Mouse (Mus musculus) hindbrain, embryonic 16.5 days (tissue): ENCODE results near the gene 2700049A03Rik. TPM values are rescaled to one million over a fixed set of nuclear protein-coding genes. Genes with fewer than 3 reads are reported as not detected.
A peak's percentile ranks its signal among the peaks of the same experiment; 100 is the strongest.

Experiments
- ATAC-seq: fragments of 200-750 bp; cut with Nextera tagmentation; 2 replicates; pipeline ENCODE4 v1.8.0; 2017; ENCODE audit warnings: moderate TSS enrichment, moderate library complexity
- H3K27ac ChIP-seq: fragments of 300-500 bp; sonication (generic); 2 replicates; pipeline ENCODE4 v1.5.1; 2014; ENCODE audit warnings: low read depth, mild to moderate bottlenecking, control low read depth, low read length, moderate library complexity
- H3K27me3 ChIP-seq: fragments of 300-500 bp; sonication (generic); replicated peaks from 2 replicates; pipeline ENCODE4 v1.6.1; 2014; ENCODE audit warnings: low read length; ENCODE audit not compliant: control insufficient read depth, insufficient read depth
- H3K36me3 ChIP-seq: fragments of 300-500 bp; sonication (generic); 2 replicates; pipeline ENCODE4 v1.6.1; 2014; ENCODE audit warnings: mild to moderate bottlenecking, low read length, moderate library complexity, mixed read lengths; ENCODE audit not compliant: control insufficient read depth, insufficient read depth
- H3K4me1 ChIP-seq: fragments of 300-500 bp; sonication (generic); 2 replicates; pipeline ENCODE4 v1.6.1; 2014; ENCODE audit warnings: low read depth, low read length; ENCODE audit not compliant: control insufficient read depth, insufficient read depth
- H3K4me2 ChIP-seq: fragments of 300-500 bp; sonication (generic); 2 replicates; pipeline ENCODE4 v1.6.1; 2014; ENCODE audit warnings: mild to moderate bottlenecking, low read length, control low read depth, moderate library complexity
- H3K4me3 ChIP-seq: fragments of 300-500 bp; sonication (generic); 2 replicates; pipeline ENCODE4 v1.5.1; 2014; ENCODE audit warnings: mild to moderate bottlenecking, low read length, control low read depth, moderate library complexity
- H3K9ac ChIP-seq: fragments of 300-500 bp; sonication (generic); 2 replicates; pipeline ENCODE4 v1.6.1; 2014; ENCODE audit warnings: low read depth, mild to moderate bottlenecking, control low read depth, low read length, moderate library complexity
- H3K9me3 ChIP-seq: fragments of 300-500 bp; sonication (generic); 2 replicates; pipeline ENCODE4 v1.6.1; 2014; ENCODE audit warnings: mild to moderate bottlenecking, low read length, moderate library complexity; ENCODE audit not compliant: control insufficient read depth
- WGBS: fragments of 180-500 bp; shearing (Covaris S2); extraction: QIAGEN DNeasy Blood & Tissue Kit; methylation state at CpG from one replicate; pipeline ENCODE4 v1.1.7; 2014; 5-methylcytosine and 5-hydroxymethylcytosine counted together
- polyA plus RNA-seq: library from polyadenylated mRNA; unstranded; fragments of >200 nt; fragmentation: Nextera tagmentation; extraction: Ambion mirVana; gene quantifications from 2 replicates; pipeline ENCODE4 v1.2.1, GENCODE M21; 2015

The 2700049A03Rik gene
- polyA plus RNA-seq, 1 experiment from 2014 or later, result 11.4 TPM

DNA sequence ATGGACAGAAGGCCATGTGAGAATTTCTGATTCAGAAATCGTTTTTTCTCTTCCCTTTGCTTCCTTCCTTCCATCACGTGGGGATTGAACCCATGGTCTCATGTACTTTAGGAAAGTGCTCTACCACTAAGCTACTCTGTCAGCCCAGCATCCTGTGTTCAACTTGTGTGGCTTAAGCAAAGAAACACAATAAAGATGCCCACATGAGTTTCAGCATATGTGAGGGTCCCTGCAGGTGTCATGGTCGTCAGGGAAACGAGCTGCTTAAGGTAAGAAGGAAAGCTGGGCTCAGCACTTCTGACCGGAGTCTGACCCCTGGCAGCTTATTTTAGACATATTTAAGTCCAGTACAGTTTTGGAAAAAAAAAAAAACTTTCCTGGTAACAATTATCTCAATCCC, 134.5 kb downstream of the 2700049A03Rik start:
- H3K9ac ChIP-seq, result no peak overlapping the region
- H3K27me3 ChIP-seq, result no peaks in the 10 kb centered on the region
- no peak for ATAC-seq
- no peaks in the 10 kb centered on the region for H3K9me3 ChIP-seq
- no peak overlapping the region for H3K4me2 ChIP-seq
- H3K4me1 ChIP-seq, result no peaks in the 10 kb centered on the region
- H3K27ac ChIP-seq, result no peak overlapping the region
- no peaks in the 10 kb centered on the region for H3K36me3 ChIP-seq
- 67% methylated on average over 5 of the region's 5 CpGs for WGBS
- H3K4me3 ChIP-seq, result no peak overlapping the region

DNA sequence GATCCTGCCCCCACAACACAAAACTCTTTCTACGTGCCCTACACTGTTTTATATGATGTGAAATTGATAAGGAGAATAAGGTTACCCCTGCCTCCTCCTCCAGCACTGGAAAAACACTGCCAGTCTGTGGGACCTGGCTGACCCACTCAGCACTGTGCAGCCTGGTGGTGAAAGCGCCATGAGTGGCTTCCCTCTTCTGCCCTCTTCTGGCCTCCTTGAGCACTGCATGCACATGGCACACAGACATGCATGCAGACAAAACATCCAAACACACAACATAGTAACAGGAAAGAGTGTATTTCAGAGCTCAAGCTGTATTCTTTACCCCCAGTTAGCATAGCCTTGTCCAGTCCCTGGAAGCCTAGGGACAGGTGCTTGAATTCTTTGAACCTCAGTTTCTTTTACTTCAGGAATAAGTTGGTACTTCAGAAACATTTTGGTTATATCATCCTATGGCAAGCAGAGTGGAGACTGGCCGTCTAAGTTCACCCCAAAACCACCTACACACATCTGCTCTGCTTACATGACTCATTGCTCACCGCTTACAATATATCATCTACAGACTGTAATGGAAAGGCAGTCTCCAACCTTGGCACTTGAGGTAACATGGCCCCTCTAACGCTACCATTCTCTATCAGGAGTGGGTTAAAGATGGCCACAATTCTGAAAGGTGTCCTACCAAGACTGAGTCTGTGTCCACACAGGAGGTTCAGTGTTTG, 138.0 kb downstream of the 2700049A03Rik start:
- H3K4me1 ChIP-seq, result peaks cover 3% of the 10 kb centered on the region
- no peaks in the 10 kb centered on the region for H3K9me3 ChIP-seq
- WGBS, result 97% methylated on average over 5 of the region's 5 CpGs

DNA sequence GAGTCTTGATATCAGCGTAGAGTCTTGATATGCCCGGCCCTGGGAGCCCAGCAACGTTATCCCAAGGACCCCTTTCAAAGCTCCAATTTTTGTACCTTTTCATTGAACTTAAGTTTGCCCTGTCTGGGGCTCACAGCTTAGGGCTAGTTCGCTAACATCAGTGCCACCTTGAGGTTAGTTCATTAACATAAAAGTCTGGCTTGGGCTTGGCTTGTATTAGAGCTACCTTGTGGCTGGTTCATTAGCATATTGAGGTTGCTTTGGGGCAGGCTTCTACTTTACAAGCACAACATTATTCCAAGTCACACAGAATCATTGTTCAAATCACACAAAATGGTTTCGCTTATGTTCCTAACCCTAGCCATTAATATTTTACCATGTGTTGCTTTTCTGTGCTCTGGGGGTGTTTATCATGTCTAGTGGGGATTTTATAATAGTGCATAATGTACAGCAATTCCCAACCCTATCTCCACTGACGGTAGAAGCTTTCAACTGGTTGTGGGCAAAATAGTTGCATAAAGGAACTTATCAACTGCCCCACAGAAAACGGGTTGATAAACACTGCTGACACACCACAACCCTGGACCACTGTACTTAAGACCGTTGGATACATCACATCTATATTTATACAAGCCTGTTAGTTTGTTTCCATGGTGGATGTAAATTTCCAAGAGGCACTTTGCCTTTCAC, 139.4 kb downstream of the 2700049A03Rik start:
- no peaks in the 10 kb centered on the region for H3K36me3 ChIP-seq
- H3K27ac ChIP-seq, result no peak overlapping the region
- 76% methylated on average over 8 of the region's 8 CpGs for WGBS
- no peak for ATAC-seq
- no peak overlapping the region for H3K4me3 ChIP-seq
- no peak overlapping the region for H3K4me2 ChIP-seq
- peaks cover 6% of the 10 kb centered on the region for H3K4me1 ChIP-seq
- no peaks in the 10 kb centered on the region for H3K9me3 ChIP-seq
- no peaks in the 10 kb centered on the region for H3K27me3 ChIP-seq
- H3K9ac ChIP-seq, result no peak overlapping the region

More for the DNA sequence above, 138.0 kb downstream of the 2700049A03Rik start:
- ATAC-seq, result no peak
- H3K4me2 ChIP-seq, result no peak overlapping the region
- no peak overlapping the region for H3K27ac ChIP-seq
- no peaks in the 10 kb centered on the region for H3K36me3 ChIP-seq
- H3K27me3 ChIP-seq, result no peaks in the 10 kb centered on the region
- no peak overlapping the region for H3K4me3 ChIP-seq
- H3K9ac ChIP-seq, result no peak overlapping the region

DNA sequence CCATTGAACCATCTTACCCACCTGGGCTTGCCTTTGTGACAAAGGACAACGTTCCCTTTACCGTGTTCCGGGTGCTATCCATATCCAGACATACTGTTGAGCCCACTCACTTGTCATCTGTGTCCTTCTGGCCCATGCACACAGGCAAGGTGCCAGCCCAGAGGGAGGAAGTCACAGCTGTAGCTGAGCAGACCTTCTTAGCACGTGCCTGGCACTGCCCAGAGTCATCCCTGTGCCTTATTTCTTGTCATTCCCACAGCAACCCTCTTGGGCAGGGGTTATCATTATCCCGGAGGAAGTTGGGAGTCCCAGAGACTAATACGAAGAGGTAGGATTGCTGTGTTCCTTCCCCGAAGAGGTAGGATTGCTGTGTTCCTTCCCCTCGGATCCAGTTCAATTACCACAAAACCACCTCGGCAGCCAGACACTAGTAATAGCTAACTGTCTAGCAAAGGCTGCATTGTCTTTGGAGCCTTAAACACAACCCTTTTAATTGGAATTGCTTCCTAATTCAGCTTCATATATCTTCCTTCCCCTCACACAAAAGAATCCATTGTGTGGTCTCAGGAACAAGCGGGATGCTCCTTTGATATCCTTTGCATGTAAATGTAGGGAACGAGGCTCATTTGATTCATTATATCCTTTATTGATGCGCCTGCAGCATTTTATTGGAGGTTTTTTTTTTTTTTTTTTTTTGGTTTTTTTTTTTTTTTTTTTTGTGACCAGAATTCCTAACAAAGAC, 143.0 kb downstream of the 2700049A03Rik start:
- H3K36me3 ChIP-seq, result no peaks in the 10 kb centered on the region
- no peaks in the 10 kb centered on the region for H3K27me3 ChIP-seq
- no peak overlapping the region for H3K4me3 ChIP-seq
- 32% methylated on average over 12 of the region's 12 CpGs for WGBS
- peaks cover 3% of the 10 kb centered on the region; the same call in 1 of the 2 replicates for H3K9me3 ChIP-seq
- H3K27ac ChIP-seq, result peak overlapping the region; percentile 23; the same call in 1 of the 2 replicates
- peaks cover 6% of the 10 kb centered on the region for H3K4me1 ChIP-seq
- H3K9ac ChIP-seq, result peak overlapping the region; percentile 22
- peak; percentile 48 for ATAC-seq
- peak overlapping the region; percentile 15 for H3K4me2 ChIP-seq

DNA sequence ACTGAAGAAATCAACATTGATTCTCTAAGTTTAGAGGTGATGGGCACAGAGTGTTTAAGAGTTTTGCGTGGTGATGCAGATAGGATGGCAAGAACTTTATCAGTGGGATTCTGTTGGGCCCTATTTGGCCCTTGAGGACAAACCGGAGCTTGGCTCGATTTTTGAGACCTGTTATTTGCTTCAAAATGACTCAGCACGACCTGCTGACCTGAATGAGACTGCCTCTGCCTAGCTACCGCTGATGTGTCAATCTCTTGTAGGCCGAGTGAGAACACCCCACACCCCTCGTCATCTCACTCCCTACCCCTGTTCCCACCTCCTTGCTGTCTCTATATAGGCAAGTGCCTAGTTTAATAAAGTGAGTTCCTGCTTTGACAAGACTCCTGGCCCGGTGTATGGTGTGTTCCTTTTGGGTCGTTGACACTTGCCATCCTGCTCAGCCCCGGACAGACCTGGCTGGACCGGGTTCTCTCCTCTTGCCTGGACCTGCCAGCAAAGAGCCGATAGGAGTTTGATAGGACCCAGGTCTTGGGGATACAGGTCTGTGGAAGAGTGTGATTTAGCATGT, 144.6 kb downstream of the 2700049A03Rik start:
- no peak for ATAC-seq
- H3K4me1 ChIP-seq, result peaks cover 6% of the 10 kb centered on the region
- 83% methylated on average over 12 of the region's 12 CpGs for WGBS
- H3K27me3 ChIP-seq, result no peaks in the 10 kb centered on the region
- no peak overlapping the region for H3K4me3 ChIP-seq
- H3K36me3 ChIP-seq, result no peaks in the 10 kb centered on the region
- no peak overlapping the region for H3K4me2 ChIP-seq
- peaks cover 3% of the 10 kb centered on the region; the same call in 1 of the 2 replicates for H3K9me3 ChIP-seq
- H3K27ac ChIP-seq, result no peak overlapping the region
- H3K9ac ChIP-seq, result no peak overlapping the region

DNA sequence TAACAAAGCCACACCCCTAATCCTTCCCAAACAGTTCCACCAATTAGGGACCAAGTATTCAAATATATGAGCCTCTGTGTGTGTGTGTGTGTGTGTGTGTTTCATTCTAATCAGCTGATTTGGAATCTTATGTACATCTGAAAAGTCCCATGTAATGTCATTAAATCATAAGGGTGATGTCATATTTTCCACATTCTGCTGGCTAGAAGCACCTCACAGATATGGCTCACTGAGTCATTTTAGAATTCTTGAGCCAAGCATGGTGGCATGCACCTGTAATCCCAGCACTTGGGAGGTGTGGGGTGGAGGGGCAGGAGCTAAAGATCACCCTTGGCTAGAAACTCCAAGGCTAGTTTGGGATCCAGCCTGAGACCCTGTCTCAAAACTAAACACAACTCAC, 148.8 kb downstream of the 2700049A03Rik start:
- no peak overlapping the region for H3K4me3 ChIP-seq
- no peak for ATAC-seq
- no peaks in the 10 kb centered on the region; the same call in 1 of the 2 replicates for H3K27me3 ChIP-seq
- H3K27ac ChIP-seq, result no peak overlapping the region
- H3K9ac ChIP-seq, result no peak overlapping the region
- no peaks in the 10 kb centered on the region for H3K36me3 ChIP-seq
- H3K9me3 ChIP-seq, result peaks cover 3% of the 10 kb centered on the region; the same call in 1 of the 2 replicates
- peaks cover 3% of the 10 kb centered on the region; the same call in 1 of the 2 replicates for H3K4me1 ChIP-seq
- H3K4me2 ChIP-seq, result no peak overlapping the region

DNA sequence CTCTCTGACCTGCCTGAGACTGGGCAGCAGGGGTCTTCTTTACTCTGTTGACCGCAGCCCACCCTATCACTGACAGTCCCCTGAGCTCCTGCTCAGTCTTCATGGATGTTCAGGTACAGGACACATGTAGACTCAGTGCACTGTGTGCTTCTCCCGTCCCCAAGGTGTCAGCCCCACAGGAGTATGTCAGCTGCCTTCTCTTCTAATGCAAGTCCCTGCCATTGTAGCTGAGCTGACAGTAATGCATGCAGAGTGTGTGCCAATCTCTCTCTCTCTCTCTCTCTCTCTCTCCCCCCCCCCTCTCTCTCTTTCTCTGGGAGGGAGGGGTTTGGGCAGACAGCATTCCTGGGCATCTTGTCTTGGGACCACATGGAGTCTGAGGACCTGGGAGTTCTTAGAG, 153.8 kb downstream of the 2700049A03Rik start:
- H3K4me3 ChIP-seq, result no peak overlapping the region
- peaks cover 5% of the 10 kb centered on the region; the same call in 1 of the 2 replicates for H3K4me1 ChIP-seq
- WGBS, result 58% methylated on average over 2 of the region's 2 CpGs
- H3K9me3 ChIP-seq, result no peaks in the 10 kb centered on the region
- no peak overlapping the region for H3K9ac ChIP-seq
- H3K36me3 ChIP-seq, result no peaks in the 10 kb centered on the region
- ATAC-seq, result peak; percentile 48; the same call in 1 of the 2 replicates
- H3K27ac ChIP-seq, result no peak overlapping the region
- no peak overlapping the region for H3K4me2 ChIP-seq
- H3K27me3 ChIP-seq, result no peaks in the 10 kb centered on the region; the same call in 1 of the 2 replicates
